Mouse (Mus musculus) midbrain, embryonic 14.5 days (tissue): Measurements from ENCODE around the gene Prl7a1. TPM values are rescaled to one million over a fixed set of nuclear protein-coding genes. Genes with fewer than 3 reads are reported as not detected.

Experiments
- ATAC-seq: fragments of 200-750 bp; cut with Nextera tagmentation; 2 replicates; pipeline ENCODE4 v1.8.0; 2017; ENCODE audit warnings: moderate number of reproducible peaks, moderate library complexity; ENCODE audit not compliant: low FRiP score, low TSS enrichment
- DNase-seq: peaks from one replicate; pipeline ENCODE4 v3.0.0-alpha.2; 2015
- H3K27ac ChIP-seq: fragments of 300-500 bp; sonication (generic); replicated peaks from 2 replicates; pipeline ENCODE4 v1.5.1; 2014; ENCODE audit warnings: mild to moderate bottlenecking, low read depth, low read length, moderate library complexity
- H3K27me3 ChIP-seq: fragments of 300-500 bp; sonication (generic); 2 replicates; pipeline ENCODE4 v1.6.1; 2014; ENCODE audit warnings: low read length, control low read depth, mixed read lengths; ENCODE audit not compliant: control insufficient read depth, insufficient read depth
- H3K36me3 ChIP-seq: fragments of 300-500 bp; sonication (generic); 2 replicates; pipeline ENCODE4 v1.6.1; 2014; ENCODE audit warnings: low read length, control low read depth; ENCODE audit not compliant: control insufficient read depth, insufficient read depth
- H3K4me1 ChIP-seq: fragments of 300-500 bp; sonication (generic); 2 replicates; pipeline ENCODE4 v1.6.1; 2014; ENCODE audit warnings: mild to moderate bottlenecking, antibody characterized with exemption, low read length, control low read depth; ENCODE audit not compliant: control insufficient read depth, insufficient read depth
- H3K4me2 ChIP-seq: fragments of 300-500 bp; sonication (generic); 2 replicates; pipeline ENCODE4 v1.6.1; 2014; ENCODE audit warnings: mild to moderate bottlenecking, low read length, moderate library complexity
- H3K4me3 ChIP-seq: fragments of 300-500 bp; sonication (generic); replicated peaks from 2 replicates; pipeline ENCODE4 v1.5.1; 2014; ENCODE audit warnings: low read depth, low read length
- H3K9ac ChIP-seq: fragments of 300-500 bp; sonication (generic); replicated peaks from 2 replicates; pipeline ENCODE4 v1.6.1; 2014; ENCODE audit warnings: mild to moderate bottlenecking, low read length, moderate library complexity
- H3K9me3 ChIP-seq: fragments of 300-500 bp; sonication (generic); 2 replicates; pipeline ENCODE4 v1.6.1; 2016; ENCODE audit warnings: low read length, control low read depth, mixed read lengths; ENCODE audit not compliant: control insufficient read depth
- WGBS: fragments of 180-500 bp; shearing (Covaris S2); extraction: QIAGEN DNeasy Blood & Tissue Kit; methylation state at CpG from one replicate; pipeline ENCODE4 v1.1.7; 2014; 5-methylcytosine and 5-hydroxymethylcytosine counted together
- polyA plus RNA-seq: library from polyadenylated mRNA; unstranded; fragments of >200 nt; fragmentation: Nextera tagmentation; extraction: Ambion mirVana; gene quantifications from 2 replicates; pipeline ENCODE4 v1.2.1, GENCODE M21; 2014

The Prl7a1 gene
- not detected in 2 replicates for polyA plus RNA-seq

GRCm38 (mm10) chr13:27642393-27642792 lies at the start of gene Prl7a1:
Gene Prl7a1, minus strand, starts transcription at chr13:27642493.
- no peak for ATAC-seq
- no peaks in the 10 kb centered on the region for H3K36me3 ChIP-seq
- 96% methylated on average over 3 of the region's 3 CpGs for WGBS

DNA sequence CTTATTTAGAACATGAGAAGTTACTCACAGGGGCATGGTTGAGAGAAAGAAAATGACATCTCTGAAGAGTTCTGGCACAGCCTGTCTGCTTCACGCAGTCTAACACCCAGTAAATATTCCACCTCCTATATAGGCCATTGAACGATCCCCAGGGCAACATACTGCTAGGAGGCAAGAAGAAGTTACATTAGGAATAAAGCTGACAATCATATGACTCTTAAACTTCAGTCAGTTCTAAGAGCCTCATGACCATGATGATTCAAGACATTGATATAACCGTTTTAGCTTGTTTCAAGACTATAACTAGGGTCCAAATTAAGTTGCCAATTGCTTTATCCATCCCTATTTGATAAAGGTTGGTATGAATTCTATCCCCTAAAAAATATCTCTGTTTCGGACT lies 25.6 kb upstream of the Prl7a1 start, which contains the start of gene Prl7a2:
Gene Prl7a2 (minus strand): TSS at position 101 of the 400 bp plus-strand sequence.
- Histone ChIP-seq H3K4me3 (no peak within 1 kb of the TSS), H3K27me3 (no peaks in the 10 kb centered on the region), H3K36me3 (no peaks in the 10 kb centered on the region), H3K9me3 (no peaks in the 10 kb centered on the region), H3K27ac (no peak within 1 kb of the TSS), H3K4me2 (no peak within 1 kb of the TSS), H3K4me1 (no peaks in the 10 kb centered on the region), H3K9ac (no peak within 1 kb of the TSS)
- no peak for ATAC-seq
- WGBS, result 86% methylated on average over 4 of the region's 4 CpGs
- no peak for DNase-seq

More at GRCm38 (mm10) chr13:27642393-27642792, at the start of gene Prl7a1:
- Histone ChIP-seq H3K4me1 (no peaks in the 10 kb centered on the region), H3K4me2 (no peak within 1 kb of the TSS), H3K4me3 (no peak within 1 kb of the TSS), H3K9ac (no peak within 1 kb of the TSS), H3K27ac (no peak within 1 kb of the TSS), H3K9me3 (no peaks in the 10 kb centered on the region), H3K27me3 (no peaks in the 10 kb centered on the region)
- no peak for DNase-seq

- Histone ChIP-seq H3K27ac (no peak overlapping the region), H3K4me1 (no peaks in the 10 kb centered on the region), H3K4me2 (no peak overlapping the region), H3K36me3 (no peaks in the 10 kb centered on the region), H3K4me3 (no peak overlapping the region), H3K27me3 (no peaks in the 10 kb centered on the region), H3K9ac (no peak overlapping the region), H3K9me3 (no peaks in the 10 kb centered on the region)
- no peak for ATAC-seq
- no peak for DNase-seq
- 87% methylated on average over 2 of the region's 2 CpGs for WGBS
These were observed 18.5 kb upstream of the Prl7a1 start for GRCm38 (mm10) chr13:27660747-27661146.

DNA sequence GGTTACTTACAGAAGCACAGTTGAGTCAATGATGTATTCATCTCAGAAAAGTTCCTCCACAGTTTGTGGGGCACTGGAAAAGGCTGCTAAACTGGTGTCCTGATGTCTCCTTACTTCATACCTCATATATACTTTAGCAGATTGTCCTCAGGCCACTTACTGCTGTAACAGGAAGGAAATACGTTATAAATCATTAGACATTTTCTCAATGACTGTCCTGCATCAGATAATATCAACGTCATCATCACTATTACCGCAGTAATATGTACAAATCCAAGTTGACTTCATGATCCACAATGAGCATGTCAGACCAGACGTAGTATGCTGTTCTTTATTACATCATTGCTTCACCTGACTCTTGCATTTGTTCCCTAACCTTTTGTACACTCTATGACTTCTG lies 31.8 kb downstream of the Prl7a1 start, which contains the start of gene Prl7b1:
Gene Prl7b1 (minus strand): TSS at position 101 of the 400 bp plus-strand sequence.
- no peak within 1 kb of the TSS for H3K9ac ChIP-seq
- no peak for DNase-seq
- H3K4me1 ChIP-seq, result no peaks in the 10 kb centered on the region
- H3K27me3 ChIP-seq, result no peaks in the 10 kb centered on the region
- no peak within 1 kb of the TSS for H3K4me2 ChIP-seq
- no peak within 1 kb of the TSS for H3K27ac ChIP-seq
- H3K9me3 ChIP-seq, result no peaks in the 10 kb centered on the region
- ATAC-seq, result no peak
- H3K4me3 ChIP-seq, result no peak within 1 kb of the TSS
- H3K36me3 ChIP-seq, result no peaks in the 10 kb centered on the region
- WGBS, result 80% methylated on average over 4 of the region's 4 CpGs

Other genes starting within 250 kb of the Prl7a1 start
- not detected in 2 replicates for gene Prl8a6, start 203.8 kb downstream of the Prl7a1 start, polyA plus RNA-seq
- gene Prl8a8, start 129.3 kb downstream of the Prl7a1 start, polyA plus RNA-seq, result not detected in 2 replicates
- not detected in 2 replicates for gene Prl8a9, start 77.9 kb downstream of the Prl7a1 start, polyA plus RNA-seq
- not detected in 2 replicates for gene Prl8a1, start 60.3 kb downstream of the Prl7a1 start, polyA plus RNA-seq
- gene Prl7b1, start 31.9 kb downstream of the Prl7a1 start, polyA plus RNA-seq, result not detected in 2 replicates
- gene Prl7a2, start 25.5 kb upstream of the Prl7a1 start, polyA plus RNA-seq, result not detected in 2 replicates
- gene Prl7d1, start 74.2 kb upstream of the Prl7a1 start, polyA plus RNA-seq, result not detected in 2 replicates
- gene Prl7c1, start 138.3 kb upstream of the Prl7a1 start, polyA plus RNA-seq, result not detected in 2 replicates
- not detected in 2 replicates for gene Prl2a1, start 159.2 kb upstream of the Prl7a1 start, polyA plus RNA-seq
- gene Prl2c1, start 206.8 kb upstream of the Prl7a1 start, polyA plus RNA-seq, result not detected in 2 replicates